Mouse (Mus musculus) thymus, adult 18-20 months (tissue): ENCODE data around the gene Zfp36l1.

Source experiments
- DNase-seq, 2 experiments: peaks; one replicate each; pipeline ENCODE4 v3.0.0; 2022; ENCODE audit warnings: mixed read lengths in 2 of 2

Gene Zfp36l1

GRCm38 (mm10) chr12:80112852-80113551, at the start of gene Zfp36l1:
Gene Zfp36l1, minus strand, starts transcription at chr12:80113013.
- peak; percentile 90 to 94 for DNase-seq

GRCm38 (mm10) chr12:80162448-80162847, 49.6 kb upstream of the Zfp36l1 start:
- no peak for DNase-seq

- DNase-seq: no peak
Measured at GRCm38 (mm10) chr12:80157675-80158074, 44.9 kb upstream of the Zfp36l1 start.

GRCm38 (mm10) chr12:80153687-80154326, 41.0 kb upstream of the Zfp36l1 start:
- DNase-seq: no peak

GRCm38 (mm10) chr12:80153078-80153477, 40.3 kb upstream of the Zfp36l1 start:
- no peak for DNase-seq

- DNase-seq: no peak
Measured at GRCm38 (mm10) chr12:80151821-80152220, 39.0 kb upstream of the Zfp36l1 start.

GRCm38 (mm10) chr12:80150624-80151023, 37.8 kb upstream of the Zfp36l1 start:
- no peak for DNase-seq

- no peak for DNase-seq
Measured at GRCm38 (mm10) chr12:80147563-80148214, 34.9 kb upstream of the Zfp36l1 start.

- no peak for DNase-seq
Measured at GRCm38 (mm10) chr12:80146227-80147223, 33.7 kb upstream of the Zfp36l1 start.

- DNase-seq: no peak
Measured at GRCm38 (mm10) chr12:80145365-80145764, 32.6 kb upstream of the Zfp36l1 start.

- DNase-seq: no peak
Measured at GRCm38 (mm10) chr12:80144846-80145245, 32.0 kb upstream of the Zfp36l1 start.

- no peak for DNase-seq
Measured at GRCm38 (mm10) chr12:80141470-80141869, 28.7 kb upstream of the Zfp36l1 start.

- DNase-seq: no peak
Measured at GRCm38 (mm10) chr12:80141011-80141410, 28.2 kb upstream of the Zfp36l1 start.

GRCm38 (mm10) chr12:80137744-80138143, 24.9 kb upstream of the Zfp36l1 start:
- DNase-seq: no peak

- DNase-seq: no peak
Measured at GRCm38 (mm10) chr12:80137246-80137645, 24.4 kb upstream of the Zfp36l1 start.

GRCm38 (mm10) chr12:80136264-80136930, 23.6 kb upstream of the Zfp36l1 start:
- DNase-seq: no peak

- DNase-seq: peak in 1 of 2 experiments; percentile 2
Measured at GRCm38 (mm10) chr12:80135173-80135572, 22.4 kb upstream of the Zfp36l1 start.

- no peak for DNase-seq
Measured at GRCm38 (mm10) chr12:80133011-80133545, 20.3 kb upstream of the Zfp36l1 start.

- peak; percentile 53 to 55 for DNase-seq
Measured at GRCm38 (mm10) chr12:80132250-80133003, 19.6 kb upstream of the Zfp36l1 start.

- DNase-seq: peak in 1 of 2 experiments; percentile 12
Measured at GRCm38 (mm10) chr12:80131359-80132249, 18.8 kb upstream of the Zfp36l1 start.
